Mouse (Mus musculus): ENCODE results near the gene Nufip2. TPM values are rescaled to one million over a fixed set of nuclear protein-coding genes. Genes with fewer than 3 reads are reported as not detected.

Gene Nufip2
- polyA plus RNA-seq, 1 experiment from 2014 or later = 3.4 TPM

DNA sequence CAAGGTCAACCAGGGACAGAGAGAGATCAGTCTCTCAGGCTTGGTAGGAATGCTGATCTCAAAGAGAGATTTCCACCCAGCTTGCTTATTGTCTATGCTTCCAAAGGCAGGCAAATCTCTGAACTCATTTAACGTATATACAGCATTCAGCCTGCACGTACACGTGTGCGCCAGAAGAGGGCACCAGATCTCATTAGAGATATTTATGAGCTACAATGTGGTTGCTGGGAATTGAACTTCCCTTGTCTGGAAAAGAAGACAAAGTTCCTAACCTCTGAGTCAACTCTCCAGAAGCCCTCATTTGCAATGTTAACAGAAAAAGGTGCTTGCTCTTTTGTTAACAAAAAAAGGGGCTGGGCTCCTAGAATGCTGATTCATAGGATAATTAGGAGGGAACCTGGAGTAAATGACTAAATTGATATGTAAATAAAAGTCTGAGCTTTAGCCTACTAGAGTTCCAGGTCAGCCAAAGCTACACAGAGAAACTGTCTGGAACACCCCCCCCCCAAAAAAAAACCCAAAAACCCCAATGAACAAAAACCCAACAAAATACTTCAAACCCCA is 12.4 kb upstream of the Nufip2 start:
- WGBS = 73% methylated on average over 4 of the region's 4 CpGs
- no peak for ATAC-seq (ENCODE audit: low FRiP score)
- no peak overlapping the region for H3K27ac ChIP-seq (replicated peaks)

DNA sequence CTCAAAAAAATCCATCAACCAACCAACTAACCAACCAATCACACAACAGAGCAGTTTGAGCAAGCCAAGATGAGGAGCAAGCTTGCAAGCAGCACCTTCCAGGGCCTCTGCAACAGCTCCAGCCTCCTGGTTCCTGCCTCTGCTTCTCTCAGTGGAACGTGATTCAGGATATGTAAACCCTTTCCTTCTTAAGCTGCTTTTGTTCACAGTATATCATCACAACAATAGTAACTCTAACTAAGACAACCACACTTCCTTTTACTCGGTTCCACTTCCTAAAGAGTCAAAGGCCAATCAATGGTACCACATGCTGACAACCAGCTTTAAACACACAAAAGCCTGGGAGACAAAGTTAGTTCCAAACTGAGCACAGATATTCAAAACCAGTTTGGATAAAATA is 5.9 kb upstream of the Nufip2 start:
- H3K9me3 ChIP-seq (replicated peaks) = no peaks in the 10 kb centered on the region
- no peaks in the 10 kb centered on the region for H3K36me3 ChIP-seq
- H3K27me3 ChIP-seq (replicated peaks) = no peaks in the 10 kb centered on the region
- 0 out of 2 replicates have a peak, but pooled peaks cover 3% of the 10 kb centered on the region for H3K4me1 ChIP-seq
- no peak overlapping the region for H3K9ac ChIP-seq (replicated peaks)
- ATAC-seq (ENCODE audit: low FRiP score) = no peak
- 11% methylated on average over 2 of the region's 2 CpGs for WGBS
- no peak overlapping the region for H3K4me3 ChIP-seq (replicated peaks)
- no peak overlapping the region for H3K27ac ChIP-seq (replicated peaks)
- H3K4me2 ChIP-seq = no peak overlapping the region

More for the DNA sequence above, 12.4 kb upstream of the Nufip2 start:
- H3K4me2 ChIP-seq = no peak overlapping the region
- H3K9me3 ChIP-seq (replicated peaks) = no peaks in the 10 kb centered on the region
- H3K4me3 ChIP-seq (replicated peaks) = no peak overlapping the region
- no peak overlapping the region for H3K9ac ChIP-seq (replicated peaks)
- no peaks in the 10 kb centered on the region for H3K36me3 ChIP-seq
- no peaks in the 10 kb centered on the region for H3K27me3 ChIP-seq (replicated peaks)
- H3K4me1 ChIP-seq = no peaks in the 10 kb centered on the region

DNA sequence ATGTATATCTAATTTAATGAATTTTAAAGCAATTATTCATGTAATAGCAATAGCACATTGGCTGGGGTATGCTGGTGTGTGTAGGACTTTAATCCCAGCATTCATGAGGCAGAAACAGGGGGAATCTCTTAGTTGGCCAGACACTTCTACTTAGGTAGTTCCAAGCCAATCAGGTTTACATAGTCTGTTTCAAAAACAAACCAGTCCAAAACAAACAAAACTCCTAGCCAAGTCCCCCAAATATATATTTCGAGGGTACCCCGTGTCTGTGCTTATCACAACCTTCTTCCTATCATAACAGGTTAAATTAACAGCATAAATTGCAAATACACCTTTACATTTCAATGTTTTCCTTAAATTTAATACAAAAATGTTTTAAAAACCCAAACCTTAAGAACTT is 1.1 kb upstream of the Nufip2 start:
- WGBS = 79% methylated on average over 2 of the region's 2 CpGs
- no peaks in the 10 kb centered on the region for H3K9me3 ChIP-seq (replicated peaks)
- H3K36me3 ChIP-seq = no peaks in the 10 kb centered on the region
- H3K4me2 ChIP-seq = peak overlapping the region; percentile 63; the same call in 1 of the 2 replicates
- peaks cover 16% of the 10 kb centered on the region for H3K4me1 ChIP-seq
- ATAC-seq (ENCODE audit: low FRiP score) = no peak
- H3K27me3 ChIP-seq (replicated peaks) = no peaks in the 10 kb centered on the region
- H3K27ac ChIP-seq (replicated peaks) = no peak overlapping the region
- no peak overlapping the region for H3K9ac ChIP-seq (replicated peaks)
- H3K4me3 ChIP-seq (replicated peaks) = no peak overlapping the region

DNA sequence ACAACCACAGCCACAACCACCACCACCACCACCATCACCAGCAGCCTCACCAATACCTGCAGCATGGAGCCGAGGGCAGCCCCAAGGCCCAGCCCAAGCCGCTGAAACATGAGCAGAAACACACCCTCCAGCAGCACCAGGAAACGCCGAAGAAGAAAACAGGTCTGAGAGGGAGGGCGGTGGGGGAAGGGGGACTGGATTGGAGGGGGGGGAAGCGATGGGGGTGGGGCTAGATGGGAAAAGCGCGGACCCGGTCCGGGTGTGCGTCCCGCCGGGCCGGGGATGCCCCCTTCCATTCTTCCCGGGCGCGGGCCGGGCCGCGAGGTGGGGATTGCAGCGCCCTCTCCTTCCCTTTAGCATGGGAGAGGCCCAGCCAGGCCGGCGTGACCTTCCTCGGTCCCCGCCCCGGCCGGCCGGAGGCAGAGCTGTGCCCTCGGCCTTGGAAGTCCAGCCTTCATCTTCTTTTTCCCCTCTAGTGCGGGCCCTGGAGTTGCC is 438 bp downstream of the Nufip2 start:
- ATAC-seq (ENCODE audit: low FRiP score) = peak; percentile 64
- WGBS = 0% methylated on average over 26 of the region's 30 CpGs
- H3K4me2 ChIP-seq = peak overlapping the region; percentile 63

DNA sequence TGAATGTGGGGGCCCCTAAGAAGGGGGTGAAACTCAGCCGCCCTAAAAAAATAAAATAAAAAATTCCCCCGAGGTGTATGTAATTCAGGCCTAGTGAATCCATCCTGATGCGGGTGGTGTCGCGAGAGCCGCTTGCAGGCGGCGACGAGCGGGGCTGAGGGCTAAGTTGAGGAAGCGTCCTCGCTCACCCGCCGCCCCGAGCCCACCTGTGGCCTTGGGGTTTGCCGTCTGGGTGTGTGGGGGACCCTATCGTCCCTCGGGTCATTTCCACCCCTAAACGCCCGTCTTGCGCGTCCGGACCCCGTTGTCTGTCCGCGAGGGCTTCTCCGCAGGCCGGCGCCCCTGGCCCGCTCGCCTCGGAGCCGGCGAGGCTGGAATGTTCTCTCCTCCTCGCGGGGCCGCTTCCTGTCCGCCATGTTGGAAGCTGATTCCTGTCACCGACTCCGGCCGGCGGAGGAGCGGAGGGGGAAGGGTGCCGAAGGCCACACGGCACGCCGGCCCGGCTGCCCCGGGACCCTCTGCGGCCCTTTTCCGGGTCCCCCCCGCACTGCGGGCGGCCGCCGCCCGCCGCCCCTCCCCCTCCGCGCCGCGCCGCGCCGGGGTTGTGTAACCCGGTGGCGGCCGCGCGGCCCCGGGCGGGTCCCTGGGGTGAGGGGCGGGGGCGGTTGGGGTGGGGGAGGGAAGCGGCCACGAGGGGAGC is 1.0 kb downstream of the Nufip2 start:
- H3K27me3 ChIP-seq (replicated peaks) = no peaks in the 10 kb centered on the region
- peak overlapping the region; percentile 63 for H3K4me2 ChIP-seq
- H3K27ac ChIP-seq (replicated peaks) = peak overlapping the region; percentile 97
- peak overlapping the region; percentile 96 for H3K9ac ChIP-seq (replicated peaks)
- ATAC-seq (ENCODE audit: low FRiP score) = peak; percentile 29; the same call in 1 of the 2 replicates
- WGBS = under 1% methylated on average over 48 of the region's 76 CpGs
- H3K4me1 ChIP-seq = peaks cover 18% of the 10 kb centered on the region
- H3K4me3 ChIP-seq (replicated peaks) = peak overlapping the region; percentile 99
- no peaks in the 10 kb centered on the region for H3K9me3 ChIP-seq (replicated peaks)
- peaks cover 4% of the 10 kb centered on the region for H3K36me3 ChIP-seq

More for the DNA sequence above, 438 bp downstream of the Nufip2 start:
- Histone ChIP-seq H3K9ac (replicated peaks) (peak overlapping the region; percentile 96), H3K4me1 (peaks cover 18% of the 10 kb centered on the region), H3K9me3 (replicated peaks) (no peaks in the 10 kb centered on the region), H3K4me3 (replicated peaks) (peak overlapping the region; percentile 99), H3K36me3 (no peaks in the 10 kb centered on the region), H3K27ac (replicated peaks) (peak overlapping the region; percentile 97), H3K27me3 (replicated peaks) (no peaks in the 10 kb centered on the region)

DNA sequence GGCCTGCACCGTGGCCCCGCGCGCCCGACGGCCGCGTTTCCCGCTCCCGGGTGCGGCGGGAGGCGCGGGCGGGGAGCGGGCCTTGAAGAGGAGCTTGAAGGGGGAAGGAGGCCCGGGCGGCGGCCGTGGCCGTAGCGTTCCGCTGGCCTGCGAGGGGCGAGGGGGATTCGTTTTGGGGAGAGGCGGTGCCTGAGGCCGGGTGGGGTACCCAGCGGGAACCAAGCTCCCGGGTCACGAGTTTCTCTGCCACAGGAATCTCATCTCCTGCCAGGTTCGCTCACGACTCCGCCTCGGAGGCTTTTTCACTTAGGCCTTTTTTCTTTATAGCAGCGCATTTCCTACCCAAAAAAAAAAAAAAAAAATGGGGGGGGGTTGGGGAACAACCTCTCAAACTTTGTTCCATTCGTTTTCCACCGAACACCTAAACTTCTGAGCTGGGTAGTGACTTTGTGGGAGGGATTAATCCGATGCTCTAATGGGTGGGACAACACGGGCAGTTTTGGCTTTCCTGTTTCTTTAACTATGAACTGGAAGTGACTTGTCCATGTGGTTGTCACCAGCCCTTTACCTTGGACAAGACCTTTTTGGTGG is 1.7 kb downstream of the Nufip2 start:
- Histone ChIP-seq H3K4me1 (peaks cover 24% of the 10 kb centered on the region), H3K36me3 (peaks cover 10% of the 10 kb centered on the region), H3K9ac (replicated peaks) (peak overlapping the region; percentile 96), H3K9me3 (replicated peaks) (no peaks in the 10 kb centered on the region), H3K4me2 (peak overlapping the region; percentile 63), H3K4me3 (replicated peaks) (peak overlapping the region; percentile 99), H3K27me3 (replicated peaks) (no peaks in the 10 kb centered on the region), H3K27ac (replicated peaks) (peak overlapping the region; percentile 97)
- WGBS = 0% methylated on average over 10 of the region's 40 CpGs
- no peak for ATAC-seq (ENCODE audit: low FRiP score)

DNA sequence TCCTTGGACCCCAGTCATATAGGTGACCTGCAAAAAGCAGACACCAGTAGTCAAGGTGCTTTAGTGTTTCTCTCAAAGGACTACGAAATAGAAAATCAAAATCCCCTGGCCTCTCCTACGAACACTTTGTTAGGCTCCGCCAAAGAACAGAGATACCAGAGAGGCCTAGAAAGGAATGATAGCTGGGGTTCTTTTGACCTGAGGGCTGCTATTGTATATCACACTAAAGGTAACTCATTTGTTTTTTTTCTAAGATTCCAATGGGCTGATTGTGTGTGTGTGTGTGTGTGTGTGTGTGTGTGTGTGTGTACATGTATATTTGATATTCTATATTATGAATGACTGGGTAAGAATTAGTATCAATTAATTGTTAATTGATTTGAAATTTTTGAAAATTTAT is 7.1 kb downstream of the Nufip2 start:
- peaks cover 28% of the 10 kb centered on the region for H3K36me3 ChIP-seq
- no peak for ATAC-seq (ENCODE audit: low FRiP score)
- H3K9ac ChIP-seq (replicated peaks) = no peak overlapping the region
- WGBS = 96% methylated on average over 3 of the region's 3 CpGs
- H3K4me1 ChIP-seq = peaks cover 39% of the 10 kb centered on the region
- no peak overlapping the region for H3K4me3 ChIP-seq (replicated peaks)
- no peaks in the 10 kb centered on the region for H3K27me3 ChIP-seq (replicated peaks)
- H3K4me2 ChIP-seq = no peak overlapping the region
- H3K9me3 ChIP-seq (replicated peaks) = no peaks in the 10 kb centered on the region
- no peak overlapping the region for H3K27ac ChIP-seq (replicated peaks)

DNA sequence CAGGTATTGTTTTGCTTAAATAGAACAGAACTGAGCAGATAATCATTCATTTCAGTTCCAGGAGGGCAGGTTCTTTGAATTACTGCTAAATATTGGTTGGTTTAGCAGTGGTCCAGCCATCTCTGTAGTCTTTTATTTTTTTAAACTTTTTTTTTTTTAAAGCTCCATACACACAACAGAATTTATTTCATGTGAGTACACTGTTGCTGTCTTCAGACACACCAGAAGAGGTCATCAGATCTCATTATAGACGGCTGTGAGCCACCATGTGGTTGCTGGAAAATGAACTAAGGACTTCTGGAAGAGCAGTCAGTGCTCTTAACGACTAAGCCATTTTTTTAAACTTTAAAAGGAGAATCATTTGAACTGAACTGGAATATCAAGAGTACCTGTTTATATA is 11.3 kb downstream of the Nufip2 start:
- H3K9me3 ChIP-seq (replicated peaks) = no peaks in the 10 kb centered on the region
- peaks cover 30% of the 10 kb centered on the region for H3K4me1 ChIP-seq
- 72% methylated on average over 2 of the region's 2 CpGs for WGBS
- no peak overlapping the region for H3K9ac ChIP-seq (replicated peaks)
- H3K4me2 ChIP-seq = no peak overlapping the region
- no peak for ATAC-seq (ENCODE audit: low FRiP score)
- peaks cover 24% of the 10 kb centered on the region for H3K36me3 ChIP-seq
- no peak overlapping the region for H3K27ac ChIP-seq (replicated peaks)
- no peaks in the 10 kb centered on the region for H3K27me3 ChIP-seq (replicated peaks)
- no peak overlapping the region for H3K4me3 ChIP-seq (replicated peaks)

DNA sequence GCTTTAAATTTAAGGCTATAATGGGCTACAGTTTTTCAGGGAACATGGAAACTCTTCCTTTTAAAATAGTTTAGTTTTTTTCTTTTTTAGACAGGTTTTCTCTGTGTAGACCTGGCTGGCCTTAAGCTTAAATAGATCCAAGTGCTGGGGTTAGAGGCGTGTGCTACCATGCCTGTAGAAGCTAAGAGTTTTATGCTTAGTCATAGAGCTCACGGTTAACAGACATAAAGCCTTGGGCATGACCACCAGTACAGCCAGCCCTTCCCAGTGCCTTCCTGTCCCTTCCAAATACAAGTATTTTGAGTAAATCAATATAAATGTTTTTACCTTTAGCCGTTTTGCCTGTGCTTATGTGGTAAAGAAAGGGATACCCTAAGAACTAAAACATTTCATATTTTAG is 20.0 kb downstream of the Nufip2 start:
- H3K4me2 ChIP-seq = no peak overlapping the region
- no peaks in the 10 kb centered on the region for H3K27me3 ChIP-seq (replicated peaks)
- no peak overlapping the region for H3K27ac ChIP-seq (replicated peaks)
- ATAC-seq (ENCODE audit: low FRiP score) = no peak
- H3K9me3 ChIP-seq (replicated peaks) = no peaks in the 10 kb centered on the region
- H3K4me3 ChIP-seq (replicated peaks) = no peak overlapping the region
- H3K36me3 ChIP-seq = peaks cover 21% of the 10 kb centered on the region
- H3K4me1 ChIP-seq = no peaks in the 10 kb centered on the region
- H3K9ac ChIP-seq (replicated peaks) = no peak overlapping the region
- 91% methylated on average over 3 of the region's 3 CpGs for WGBS

DNA sequence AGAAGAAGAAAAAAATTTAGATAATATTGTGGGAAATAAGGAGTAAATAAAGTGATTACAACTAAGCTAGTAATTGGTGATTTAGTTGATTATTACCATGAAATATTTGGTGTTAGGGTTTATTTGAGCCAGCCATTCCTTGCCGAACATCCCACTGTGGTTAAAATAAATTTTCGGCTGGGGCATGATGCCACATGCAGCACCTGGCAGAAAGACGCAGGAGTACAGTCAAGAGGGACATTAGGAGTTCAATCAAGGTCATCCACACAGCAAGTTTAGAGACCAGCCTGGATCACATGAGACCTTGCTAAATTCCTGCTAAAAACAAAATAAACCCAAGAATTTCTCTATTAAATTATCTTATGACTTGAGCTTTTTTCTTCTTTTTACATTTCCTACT is 23.1 kb downstream of the Nufip2 start:
- no peak for ATAC-seq (ENCODE audit: low FRiP score)

DNA sequence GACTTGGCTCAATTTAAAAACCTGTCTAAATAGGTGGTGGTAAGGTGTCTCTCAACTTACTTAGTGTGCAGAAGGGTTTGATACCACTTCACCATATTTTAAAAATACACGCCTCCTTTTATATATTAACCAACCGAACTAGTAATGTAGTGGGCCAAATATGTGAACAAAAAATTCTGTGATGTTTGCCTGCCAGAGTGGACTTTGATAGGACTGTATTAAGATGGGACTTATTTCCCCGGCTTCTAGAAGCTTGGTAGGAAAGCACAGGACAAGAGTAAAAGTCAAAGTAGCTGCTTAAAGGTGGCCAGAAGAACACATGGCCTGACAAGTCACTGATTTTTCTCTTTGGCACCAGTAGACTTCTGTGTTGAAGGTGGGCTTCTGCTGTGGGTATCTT is 27.8 kb downstream of the Nufip2 start:
- no peaks in the 10 kb centered on the region for H3K9me3 ChIP-seq (replicated peaks)
- no peaks in the 10 kb centered on the region for H3K27me3 ChIP-seq (replicated peaks)
- no peak overlapping the region for H3K4me3 ChIP-seq (replicated peaks)
- 97% methylated on average over 3 of the region's 3 CpGs for WGBS
- H3K36me3 ChIP-seq = peaks cover 6% of the 10 kb centered on the region; the same call in 1 of the 2 replicates
- no peaks in the 10 kb centered on the region for H3K4me1 ChIP-seq
- no peak overlapping the region for H3K4me2 ChIP-seq
- no peak for ATAC-seq (ENCODE audit: low FRiP score)
- H3K27ac ChIP-seq (replicated peaks) = no peak overlapping the region
- H3K9ac ChIP-seq (replicated peaks) = no peak overlapping the region

More for the DNA sequence above, 23.1 kb downstream of the Nufip2 start:
- Histone ChIP-seq H3K9me3 (replicated peaks) (no peaks in the 10 kb centered on the region), H3K36me3 (peaks cover 21% of the 10 kb centered on the region), H3K27ac (replicated peaks) (no peak overlapping the region), H3K4me2 (no peak overlapping the region), H3K4me1 (no peaks in the 10 kb centered on the region), H3K27me3 (replicated peaks) (no peaks in the 10 kb centered on the region), H3K4me3 (replicated peaks) (no peak overlapping the region), H3K9ac (replicated peaks) (no peak overlapping the region)
- 77% methylated on average over 3 of the region's 3 CpGs for WGBS

DNA sequence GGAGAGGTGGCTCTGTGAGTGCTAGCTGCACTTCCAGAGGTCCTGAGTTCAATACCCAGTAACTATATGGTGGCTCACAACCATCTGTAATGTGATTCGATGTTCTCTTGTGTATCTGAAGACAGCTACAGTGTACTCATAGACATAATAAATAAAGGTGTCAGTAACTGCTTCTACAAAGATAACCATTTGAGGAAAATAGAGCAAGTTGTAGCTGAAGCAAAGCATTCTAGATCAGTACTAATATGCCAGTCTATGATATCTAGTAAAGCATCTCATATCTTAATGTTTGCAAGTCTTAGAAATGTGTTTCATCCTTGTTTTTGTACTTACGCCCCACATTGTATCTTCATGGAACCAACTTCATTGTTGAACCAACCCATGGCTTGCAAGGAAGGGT is 33.1 kb downstream of the Nufip2 start:
- Histone ChIP-seq H3K9me3 (replicated peaks) (no peaks in the 10 kb centered on the region), H3K9ac (replicated peaks) (no peak overlapping the region), H3K27ac (replicated peaks) (no peak overlapping the region), H3K36me3 (no peaks in the 10 kb centered on the region; the same call in 1 of the 2 replicates), H3K4me2 (no peak overlapping the region), H3K4me3 (replicated peaks) (no peak overlapping the region), H3K4me1 (no peaks in the 10 kb centered on the region), H3K27me3 (replicated peaks) (no peaks in the 10 kb centered on the region)
- 97% methylated on average over 2 of the region's 2 CpGs for WGBS
- ATAC-seq (ENCODE audit: low FRiP score) = no peak
